Mouse (Mus musculus) adipose tissue, adult 10 weeks (tissue): ENCODE results near the gene Shoc2. TPM values are rescaled to one million over a fixed set of nuclear protein-coding genes. Genes with fewer than 3 reads are reported as not detected.

Source experiments
- polyA plus RNA-seq: library from polyadenylated mRNA; stranded (reverse); fragments of 350-450 nt; fragmentation: Illumina TruSeq; extraction: RNeasy Lipid Tissue Mini Kit (QIAGEN cat#74804); gene quantifications from one replicate; pipeline ENCODE4 v1.2.3, GENCODE M21; 2014; ENCODE audit warnings: low read depth, low replicate concordance

The Shoc2 gene
- 22.9 TPM for polyA plus RNA-seq

DNA sequence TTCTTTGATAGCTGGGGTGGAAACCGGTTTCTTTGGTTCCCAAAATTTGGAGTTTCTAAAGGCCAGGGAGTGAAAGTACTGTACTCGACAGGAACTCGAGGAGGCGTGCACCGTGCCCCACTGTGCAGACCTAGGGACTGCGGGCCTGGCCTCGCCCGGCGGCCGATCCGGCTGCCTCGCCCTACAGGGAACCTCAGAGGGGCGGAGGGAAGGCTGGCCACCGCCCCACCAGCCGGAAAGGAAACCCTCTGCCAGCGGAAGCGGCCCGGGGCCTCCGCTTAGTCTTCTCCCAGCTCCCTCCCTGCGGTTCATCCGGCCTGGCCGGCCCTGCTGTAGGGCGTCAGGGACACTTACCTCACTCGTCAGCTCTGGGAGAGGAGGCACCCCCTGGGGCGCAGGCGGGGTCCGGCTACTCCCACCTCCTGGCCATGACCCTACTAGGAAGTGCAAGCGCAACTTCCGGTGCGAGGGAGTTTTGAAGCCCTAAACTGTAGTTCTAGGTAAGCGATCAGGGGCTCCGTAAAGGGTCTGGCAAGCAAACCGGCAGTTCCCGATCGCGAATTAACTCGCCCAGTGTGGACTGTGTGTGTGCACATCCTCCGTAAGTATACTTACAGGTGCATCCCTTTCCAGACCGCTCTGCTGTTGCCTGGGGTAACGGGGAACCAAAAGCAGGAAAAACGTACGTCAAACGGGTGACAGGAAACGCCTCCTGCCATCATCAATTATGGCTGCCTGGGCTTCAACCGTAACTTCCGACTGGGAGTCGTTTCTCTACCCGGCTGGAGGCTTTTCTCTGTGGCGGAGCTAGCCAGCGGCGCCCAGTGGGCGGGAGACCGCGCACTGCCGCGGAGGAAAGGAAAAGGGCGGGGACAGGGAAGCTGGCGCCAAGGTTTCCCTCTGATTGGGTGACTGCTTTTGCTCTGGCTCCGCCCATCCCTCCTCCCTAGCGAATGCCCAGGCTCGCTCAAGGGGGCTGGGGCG lies at the start of gene Shoc2, which contains the start of gene Bbip1:
Shoc2 (plus strand) TSS at position 505 of the 984 bp plus-strand sequence.
Bbip1 (minus strand) TSS at position 826 of the 984 bp plus-strand sequence.

DNA sequence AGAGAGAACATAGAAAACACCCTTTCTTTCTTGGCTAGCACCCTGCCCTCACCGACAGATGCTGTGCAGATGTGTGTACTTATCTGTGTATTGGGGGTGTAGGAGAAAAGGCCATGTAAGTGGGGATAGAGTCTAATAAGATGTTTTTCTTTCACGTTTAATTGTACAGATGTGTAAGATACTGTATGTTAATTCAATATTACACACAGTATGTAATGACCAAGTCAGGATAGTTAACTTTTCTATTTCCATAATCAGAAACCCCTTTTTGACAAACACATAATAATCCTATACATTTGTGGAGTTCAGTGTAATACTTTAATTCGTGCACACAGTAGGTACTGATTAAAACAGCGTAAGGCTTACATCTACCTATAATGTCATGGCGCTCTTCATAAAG lies 99.7 kb downstream of the Shoc2 start, which contains the start of gene Adra2a:
Adra2a (plus strand) TSS at position 301 of the 400 bp plus-strand sequence.

Other genes starting within 250 kb of the Shoc2 start
- gene Pdcd4, start 52.1 kb upstream of the Shoc2 start, polyA plus RNA-seq: 62.3 TPM
- 63.0 TPM for gene Bbip1, start 321 bp downstream of the Shoc2 start, polyA plus RNA-seq
- gene Adra2a, start 99.8 kb downstream of the Shoc2 start, polyA plus RNA-seq: 2.0 TPM